Mouse (Mus musculus): Measurements from ENCODE around the gene Mpp2. TPM values are rescaled to one million over a fixed set of nuclear protein-coding genes. Genes with fewer than 3 reads are reported as not detected.

Mpp2 gene
- 5.7 TPM for polyA plus RNA-seq (2017; shearing (Covaris generic))

DNA sequence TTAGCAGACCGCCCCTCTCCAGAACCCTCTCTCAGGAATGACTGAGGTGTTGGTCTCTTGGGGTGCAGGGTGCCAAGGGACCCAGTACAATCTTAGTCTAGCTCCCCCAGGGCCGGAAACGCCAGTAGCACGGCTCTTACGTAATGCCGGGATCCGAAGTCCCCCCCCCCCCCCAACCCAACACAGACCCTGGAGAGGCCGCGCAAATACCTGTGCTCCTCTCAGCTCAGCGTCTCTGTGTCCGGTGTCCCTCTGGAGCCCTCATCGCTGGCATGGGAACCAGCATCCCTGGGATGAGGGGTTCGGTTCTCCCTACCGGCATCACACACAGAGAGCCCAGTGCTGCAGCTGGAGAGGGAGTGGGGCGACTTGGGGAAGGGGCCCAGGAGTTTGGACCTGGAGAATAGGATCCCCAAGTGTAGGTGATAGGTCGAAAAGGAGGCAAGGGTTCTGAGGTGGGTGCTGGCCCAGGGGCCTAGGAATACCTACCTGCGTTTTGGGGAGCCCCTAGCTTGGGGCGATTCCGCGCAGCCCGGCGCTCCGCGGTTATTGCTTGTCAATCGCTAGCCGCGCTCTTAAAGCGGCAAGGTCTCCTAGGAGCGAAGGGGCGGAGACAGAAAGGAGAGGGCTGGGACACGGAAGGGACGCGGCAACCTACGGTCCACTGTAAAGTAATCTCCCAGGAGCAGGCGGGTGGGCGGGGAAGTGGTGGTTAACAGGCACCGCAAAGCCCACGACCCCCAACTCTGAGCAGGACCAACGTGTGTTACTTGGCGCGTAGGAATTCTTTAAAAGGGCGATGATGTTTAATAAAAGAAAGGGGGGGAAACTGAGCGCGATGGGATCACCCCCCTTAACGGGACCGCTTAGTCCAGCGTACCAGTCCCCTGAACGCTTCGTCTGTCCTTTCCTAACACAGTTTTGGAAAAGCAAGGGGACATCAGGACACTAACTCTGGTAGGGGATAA, at the start of gene Mpp2:
Mpp2 (minus strand) TSS at position 585 of the 968 bp plus-strand sequence.

DNA sequence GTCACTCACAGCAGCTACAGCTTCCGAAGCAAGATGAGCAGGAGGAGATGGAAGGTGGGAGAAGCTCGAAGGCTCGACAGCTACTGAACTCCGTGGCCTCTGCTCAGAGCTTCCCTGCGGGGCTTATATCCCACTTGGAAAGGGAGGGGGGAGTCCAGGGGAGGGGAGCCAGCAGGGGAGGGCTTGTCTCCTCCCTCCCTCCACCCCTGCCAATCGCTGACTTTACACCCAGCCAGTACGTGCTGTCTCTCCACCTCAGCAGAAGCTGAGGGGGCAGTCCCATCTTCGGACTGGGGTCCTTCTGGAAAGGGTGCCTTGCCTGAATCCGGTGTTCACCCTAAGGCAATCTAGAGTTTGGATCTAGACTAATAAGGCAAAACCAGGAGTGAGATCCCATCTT, 19.4 kb upstream of the Mpp2 start, which contains the start of gene Pyy:
Pyy (minus strand) TSS at position 101 of the 400 bp plus-strand sequence.

DNA sequence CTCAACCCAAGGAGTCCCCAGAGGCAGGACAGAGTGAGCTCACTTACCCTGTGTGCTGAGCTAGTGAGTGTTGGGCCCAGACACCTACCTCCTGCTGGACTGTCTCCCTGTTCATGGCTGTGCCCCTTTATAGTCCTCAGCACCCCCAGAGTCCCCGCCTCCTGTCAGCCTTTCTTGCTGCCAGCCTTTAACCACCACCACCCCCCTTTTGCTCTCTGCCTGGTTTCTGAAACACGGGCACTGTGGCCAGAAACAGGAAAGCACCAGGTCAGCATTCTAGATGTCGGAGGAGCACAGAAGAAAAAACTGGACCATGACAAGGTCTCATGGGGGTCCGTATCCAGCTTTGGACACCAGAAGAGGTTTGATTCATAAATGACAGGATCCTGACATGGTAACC, 12.9 kb upstream of the Mpp2 start, which contains the start of gene Ppy:
Ppy (minus strand) TSS at position 101 of the 400 bp plus-strand sequence.

DNA sequence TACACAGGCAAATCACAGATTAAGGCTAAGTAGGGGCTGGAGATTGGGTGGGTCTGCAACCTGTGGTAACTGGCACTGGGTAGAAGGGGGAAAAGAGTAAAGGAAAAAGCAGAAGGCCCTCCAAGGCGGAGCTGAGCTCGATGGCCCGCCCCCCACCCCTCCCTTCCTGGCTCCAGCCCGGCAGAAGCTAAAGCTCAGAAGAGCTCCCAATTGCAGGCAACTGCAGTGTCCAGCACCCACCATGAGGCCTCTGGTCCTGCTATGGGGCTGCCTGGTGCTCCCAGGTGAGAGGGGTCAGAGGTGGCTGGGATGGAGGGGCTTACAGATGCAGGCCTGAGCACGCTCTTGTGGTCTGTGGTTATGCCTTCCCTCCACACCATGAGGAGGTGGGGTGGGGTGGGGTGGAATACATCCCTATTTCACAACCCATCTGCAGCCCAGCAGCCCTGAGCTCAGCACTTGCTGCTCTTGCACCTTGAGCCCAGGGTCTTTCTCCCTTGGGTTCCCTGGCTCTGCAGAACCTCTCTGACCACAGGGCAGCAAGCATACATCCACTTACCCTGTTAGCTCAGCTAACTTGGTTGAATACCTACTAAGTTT, 46.9 kb downstream of the Mpp2 start, which contains the start of gene Cd300lg:
Cd300lg (plus strand) TSS at position 160 of the 600 bp plus-strand sequence.

DNA sequence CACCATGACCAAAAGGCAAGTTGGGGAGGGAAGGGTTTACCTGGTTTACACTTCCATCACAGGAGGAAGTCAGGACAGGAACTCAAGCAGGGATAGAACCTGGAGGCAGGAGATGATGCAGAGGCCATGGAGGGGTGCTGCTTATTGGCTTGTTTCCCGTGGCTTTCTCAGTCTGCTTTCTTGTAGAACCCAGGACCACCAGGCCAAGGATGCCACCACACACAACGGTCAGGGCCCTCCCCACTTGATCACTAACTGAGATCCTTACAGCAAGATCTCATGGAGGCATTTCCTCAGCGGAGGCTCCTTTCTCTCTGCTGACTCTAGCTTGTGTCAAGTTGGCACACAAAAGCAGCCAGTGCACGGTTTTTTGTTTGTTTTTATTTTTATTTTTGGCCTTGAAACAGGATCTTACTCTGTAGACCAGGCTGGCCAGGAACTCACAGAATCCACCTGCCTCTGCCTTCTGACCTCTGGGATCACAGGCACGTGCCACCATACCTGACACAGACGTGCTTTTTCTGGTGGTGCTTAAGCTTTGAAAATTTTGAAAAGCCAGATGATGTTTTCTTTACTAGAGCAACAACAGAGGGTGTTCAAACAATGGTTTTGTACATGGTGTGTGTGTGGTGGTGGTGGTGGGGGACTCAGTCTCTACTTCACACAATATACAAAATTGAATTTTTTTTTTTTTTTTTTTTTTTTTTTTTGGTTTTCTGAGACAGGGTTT, 60.1 kb downstream of the Mpp2 start, which contains the start of gene Mpp3:
Mpp3 (minus strand) TSS at position 375 of the 730 bp plus-strand sequence.

Other genes with a start within 250 kb of the Mpp2 start
- gene Meox1, start 194.1 kb downstream of the Mpp2 start, polyA plus RNA-seq (2017; shearing (Covaris generic)), result not detected
- not detected for gene Sost, start 121.5 kb downstream of the Mpp2 start, polyA plus RNA-seq (2017; shearing (Covaris generic))
- not detected for gene Cfap97d1, start 104.2 kb downstream of the Mpp2 start, polyA plus RNA-seq (2017; shearing (Covaris generic))
- gene Dusp3, start 101.5 kb downstream of the Mpp2 start, polyA plus RNA-seq (2017; shearing (Covaris generic)), result 0.29 TPM
- not detected for gene Mpp3, start 60.1 kb downstream of the Mpp2 start, polyA plus RNA-seq (2017; shearing (Covaris generic))
- 0.11 TPM for gene Cd300lg, start 47.0 kb downstream of the Mpp2 start, polyA plus RNA-seq (2017; shearing (Covaris generic))
- not detected for gene Ppy, start 12.8 kb upstream of the Mpp2 start, polyA plus RNA-seq (2017; shearing (Covaris generic))
- not detected for gene Pyy, start 19.3 kb upstream of the Mpp2 start, polyA plus RNA-seq (2017; shearing (Covaris generic))
- not detected for gene Nags, start 57.0 kb upstream of the Mpp2 start, polyA plus RNA-seq (2017; shearing (Covaris generic))
- gene Tmem101, start 67.9 kb upstream of the Mpp2 start, polyA plus RNA-seq (2017; shearing (Covaris generic)), result 17.7 TPM
- 56.1 TPM for gene Lsm12, start 96.8 kb upstream of the Mpp2 start, polyA plus RNA-seq (2017; shearing (Covaris generic))
- 41.3 TPM for gene G6pc3, start 101.1 kb upstream of the Mpp2 start, polyA plus RNA-seq (2017; shearing (Covaris generic))
- 16.7 TPM for gene Hdac5, start 141.7 kb upstream of the Mpp2 start, polyA plus RNA-seq (2017; shearing (Covaris generic))
- 1.3 TPM for gene BC030867, start 160.4 kb upstream of the Mpp2 start, polyA plus RNA-seq (2017; shearing (Covaris generic))
- not detected for gene Asb16, start 180.2 kb upstream of the Mpp2 start, polyA plus RNA-seq (2017; shearing (Covaris generic))
- gene Tmub2, start 196.4 kb upstream of the Mpp2 start, polyA plus RNA-seq (2017; shearing (Covaris generic)), result 66.9 TPM
- 8.3 TPM for gene Atxn7l3, start 208.1 kb upstream of the Mpp2 start, polyA plus RNA-seq (2017; shearing (Covaris generic))
- 102 TPM for gene Ubtf, start 231.2 kb upstream of the Mpp2 start, polyA plus RNA-seq (2017; shearing (Covaris generic))

Data from activated CD4-positive, CD25-positive, alpha-beta regulatory T cell, adult 9 weeks (primary cell).